Mouse (Mus musculus): ENCODE data around the gene Coq10a.
"Not testable (repeated sequence)": the region's sequence is repeated elsewhere in the genome, so short reads cannot be mapped to it uniquely, and the experiment has no call there.

Coq10a gene

GRCm38 (mm10) chr10:128344568-128345275 lies 24.1 kb downstream of the Coq10a start:
- DNase-seq (ENCODE audit: low read depth, low spot score): peak; percentile 83

DNA sequence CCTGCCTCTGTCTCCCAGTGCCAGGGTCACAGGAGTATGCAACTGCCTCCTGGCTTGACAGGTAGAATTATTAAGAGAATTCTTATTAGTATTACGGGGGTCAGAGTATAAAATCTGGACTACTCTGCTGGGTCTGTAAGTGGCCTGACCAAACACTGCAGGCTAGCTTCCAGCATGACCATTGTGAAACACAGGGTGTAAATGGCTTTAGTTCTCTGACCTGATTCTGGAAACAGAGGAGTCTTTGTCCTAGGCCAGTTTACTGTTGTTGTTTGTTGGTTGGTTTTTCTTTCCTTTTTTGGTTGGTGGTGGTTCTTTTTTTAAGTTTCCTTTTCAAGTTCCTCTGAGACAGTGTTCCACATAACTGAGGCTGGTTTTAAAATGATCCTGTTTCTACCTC lies 25.4 kb downstream of the Coq10a start:
- DNase-seq (ENCODE audit: low read depth, low spot score): no peak

- DNase-seq (ENCODE audit: low read depth, low spot score): peak; percentile 82
Measured at GRCm38 (mm10) chr10:128340257-128340656, 28.5 kb downstream of the Coq10a start.

DNA sequence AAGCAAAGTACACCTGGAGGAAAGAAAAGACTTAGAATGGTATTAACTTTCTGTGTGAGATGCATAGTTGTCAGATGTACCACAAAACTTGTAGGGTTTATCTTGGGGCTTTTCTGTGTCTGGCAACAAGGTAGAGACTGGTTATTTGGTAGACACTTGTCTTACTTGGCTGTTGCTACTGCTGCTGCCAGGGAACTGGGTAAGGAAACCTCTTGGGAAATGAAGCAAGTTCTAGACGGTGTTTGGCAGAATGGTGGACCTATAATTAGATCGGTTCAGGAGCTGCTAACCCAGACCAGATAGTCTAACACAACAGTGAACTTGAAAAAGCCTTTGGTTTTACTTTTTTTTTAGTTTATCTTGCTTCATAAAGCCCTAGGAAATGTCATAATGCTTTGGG lies 29.8 kb downstream of the Coq10a start:
- no peak for DNase-seq (ENCODE audit: low read depth, low spot score)

- DNase-seq (ENCODE audit: low read depth, low spot score): peak; percentile 31
Measured at GRCm38 (mm10) chr10:128338415-128338814, 30.4 kb downstream of the Coq10a start.

DNA sequence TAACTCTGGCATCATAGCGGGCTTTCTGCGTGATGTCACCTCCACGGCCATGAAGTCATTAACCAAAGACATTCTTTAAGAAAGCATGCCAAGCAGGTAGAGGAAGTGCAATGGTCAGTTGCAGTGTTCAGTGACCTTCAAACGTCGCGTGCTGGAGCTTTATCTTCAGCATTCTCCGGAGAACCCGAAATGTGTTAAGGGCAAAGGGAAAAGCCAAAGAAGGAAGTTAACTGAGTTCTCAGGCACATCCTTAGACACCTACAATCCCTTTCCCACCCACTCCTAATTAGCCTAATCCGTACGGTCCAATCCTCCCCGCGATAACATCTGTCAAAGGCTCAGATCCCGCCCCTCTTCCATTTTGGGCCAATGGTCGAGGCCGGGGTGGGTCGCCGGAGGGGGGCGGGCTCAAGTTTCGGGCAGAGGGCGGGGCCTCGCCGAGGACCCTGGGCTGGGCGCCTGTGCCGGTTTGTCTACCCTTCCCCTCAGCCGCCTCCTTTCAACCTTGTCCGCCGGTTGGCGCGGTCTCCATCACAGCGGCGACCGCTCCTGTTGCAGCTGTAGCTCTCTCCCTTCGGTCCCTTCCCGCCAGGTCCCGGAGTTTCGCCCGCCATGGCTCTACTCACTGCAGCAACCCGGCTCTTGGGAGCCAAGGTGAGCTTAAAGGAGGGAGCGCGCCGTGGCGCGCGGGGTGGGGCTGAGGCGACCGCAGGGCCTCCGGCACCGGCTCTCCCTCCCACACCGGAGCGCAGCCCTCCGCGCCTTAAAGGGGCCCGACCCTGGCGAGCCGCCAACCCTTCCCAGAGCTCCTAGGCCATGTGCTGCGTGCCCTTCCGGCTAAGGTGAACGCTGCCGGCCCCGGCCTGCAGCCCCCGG lies 31.3 kb downstream of the Coq10a start, which contains the start of gene Cs:
Cs (plus strand) TSS at position 429 of the 876 bp plus-strand sequence.
- peak; percentile 99 for DNase-seq (ENCODE audit: low read depth, low spot score)

DNA sequence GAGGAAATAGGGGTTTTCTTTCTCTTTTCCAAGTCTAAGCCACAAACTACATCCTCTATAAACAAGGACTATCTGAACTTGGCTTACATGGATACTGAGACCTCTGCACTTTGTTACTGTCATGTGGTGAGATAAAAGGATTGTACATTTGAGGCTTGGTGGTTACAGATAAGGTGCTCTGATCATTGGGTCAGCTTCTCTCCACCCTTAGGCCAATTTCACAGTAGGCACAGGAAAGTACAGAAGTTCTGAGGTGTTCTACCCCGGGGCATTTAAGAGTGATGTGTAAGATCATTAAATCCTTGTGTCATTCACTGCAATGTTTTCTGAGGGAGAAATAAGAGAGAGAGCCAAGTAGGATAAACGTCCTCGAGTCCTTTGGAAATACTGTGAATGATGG lies 32.2 kb downstream of the Coq10a start:
- no peak for DNase-seq (ENCODE audit: low read depth, low spot score)

GRCm38 (mm10) chr10:128336195-128336594 lies 32.6 kb downstream of the Coq10a start:
- DNase-seq (ENCODE audit: low read depth, low spot score): no peak

GRCm38 (mm10) chr10:128335582-128335981 lies 33.2 kb downstream of the Coq10a start:
- DNase-seq (ENCODE audit: low read depth, low spot score): peak; percentile 88

DNA sequence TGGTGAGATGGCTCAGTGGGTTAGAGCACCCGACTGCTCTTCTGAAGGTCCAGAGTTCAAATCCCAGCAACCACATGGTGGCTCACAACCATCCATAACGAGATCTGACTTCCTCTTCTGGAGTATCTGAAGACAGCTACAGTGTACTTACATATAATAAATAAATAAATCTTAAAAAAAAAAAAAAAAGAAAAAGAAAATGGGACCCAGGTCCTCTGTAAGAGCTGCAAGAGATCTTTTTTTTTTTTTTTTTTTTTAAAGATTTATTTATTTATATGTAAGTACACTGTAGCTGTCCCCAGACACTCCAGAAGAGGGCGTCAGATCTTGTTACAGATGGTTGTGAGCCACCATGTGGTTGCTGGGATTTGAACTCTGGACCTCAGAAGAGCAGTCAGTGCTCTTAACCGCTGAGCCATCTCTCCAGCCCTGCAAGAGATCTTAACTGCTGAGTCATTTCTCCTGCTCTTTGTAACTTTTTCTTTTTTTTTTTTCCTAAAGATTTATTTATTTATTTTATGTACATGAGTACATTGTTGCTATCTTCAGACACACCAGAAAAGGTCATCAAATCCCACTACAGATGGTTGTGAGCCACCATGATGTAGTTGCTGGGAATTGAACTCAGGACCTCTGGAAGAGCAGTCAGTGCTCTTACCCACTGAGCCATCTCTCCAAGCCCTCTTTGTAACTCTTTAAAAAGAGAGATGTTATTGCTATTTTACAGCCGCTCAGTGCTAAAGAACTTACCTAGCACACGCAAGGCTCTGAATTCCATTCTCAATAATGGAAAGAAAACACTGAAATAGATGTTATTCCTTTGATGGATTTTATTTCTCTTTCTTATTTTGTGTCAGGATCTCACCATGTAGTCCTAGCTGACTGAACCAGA lies 36.2 kb downstream of the Coq10a start:
- not testable (repeated sequence) for DNase-seq (ENCODE audit: low read depth, low spot score)

- DNase-seq (ENCODE audit: low read depth, low spot score): peak; percentile 57
Measured at GRCm38 (mm10) chr10:128327610-128328009, 41.2 kb downstream of the Coq10a start.

DNA sequence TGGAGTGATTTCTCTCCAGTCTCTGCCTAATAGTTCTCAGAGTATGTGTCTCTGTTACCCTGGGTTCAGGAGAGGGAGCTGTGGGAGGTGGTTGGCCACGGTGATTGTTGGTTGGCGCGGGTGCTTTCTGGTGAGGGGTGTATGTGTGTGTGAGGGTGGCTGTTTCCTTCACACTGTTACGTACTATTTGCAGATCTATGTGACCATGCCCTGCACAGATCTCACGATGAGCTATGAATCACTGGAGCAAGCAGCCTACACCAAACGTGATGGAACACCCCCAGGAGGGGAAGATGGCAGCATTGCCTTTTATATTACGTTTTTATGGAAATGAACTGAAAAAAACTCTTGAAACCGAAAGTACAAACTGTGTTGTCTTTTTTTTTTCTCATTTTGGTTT lies 42.0 kb downstream of the Coq10a start:
- no peak for DNase-seq (ENCODE audit: low read depth, low spot score)

- DNase-seq (ENCODE audit: low read depth, low spot score): no peak
Measured at GRCm38 (mm10) chr10:128323516-128323915, 45.3 kb downstream of the Coq10a start.

GRCm38 (mm10) chr10:128322141-128323108 lies 46.4 kb downstream of the Coq10a start, which contains the start of gene Cnpy2:
TSS of gene Cnpy2 (plus strand) at chr10:128322459.
- DNase-seq (ENCODE audit: low read depth, low spot score): peak; percentile 97

- DNase-seq (ENCODE audit: low read depth, low spot score): no peak
Measured at GRCm38 (mm10) chr10:128321641-128322040, 47.2 kb downstream of the Coq10a start.

DNA sequence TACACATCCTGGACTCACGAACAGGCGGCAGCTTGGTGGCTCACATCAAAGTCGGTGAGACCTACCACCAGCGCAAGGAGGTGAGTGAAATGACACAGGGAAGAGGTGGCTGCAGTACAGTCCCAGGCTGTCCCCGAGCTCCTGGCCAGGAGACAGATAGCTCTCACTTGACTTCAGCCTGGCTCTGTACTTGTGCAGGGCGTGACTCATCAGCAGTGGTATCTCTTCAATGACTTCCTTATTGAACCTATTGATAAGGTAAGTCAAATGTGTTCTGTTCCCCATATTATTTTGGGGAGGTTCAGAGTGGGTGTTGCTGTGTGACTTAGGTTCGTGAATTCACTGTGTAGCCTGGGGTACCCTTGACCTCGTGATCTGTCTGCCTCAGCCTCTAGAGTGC lies 53.2 kb downstream of the Coq10a start:
- DNase-seq (ENCODE audit: low read depth, low spot score): no peak

All from ZHBTc4 (cell line).